ENCODE assay signal across 8 mouse cellular contexts in genomic region chr5:121398146-121398964, GRCm38 (mm10). TPM values are rescaled to one million over a fixed set of nuclear protein-coding genes. Genes with fewer than 3 reads are reported as not detected.
DNase-seq lines count a peak whose midpoint lies in the region; ATAC-seq and TF ChIP-seq lines count a peak whose summit lies in the region.

No protein-coding gene starts in this region.

- ATAC-seq in heart, embryonic 15.5 days (replicated peaks; ENCODE audit: insufficient number of reproducible peaks, insufficient read depth, low FRiP score, low read depth): peak; percentile 63
- peak; percentile 48 for ATAC-seq in limb, embryonic 11.5 days (ENCODE audit: insufficient number of reproducible peaks, low FRiP score, low TSS enrichment, low read depth)
- peak; percentile 74 for ATAC-seq in neural tube, embryonic 14.5 days (ENCODE audit: low read depth)

- in situ Hi-C loops in ES-E14 (cut with MboI; ENCODE audit: low sequenced_read_pairs in 2 of 2, unreplicated experiment in 2 of 2): no loop called here

- TF ChIP-seq CTCF in embryonic fibroblast, embryonic 13.5 days (IDR thresholded peaks at IDR 0.05; ENCODE audit: borderline replicate concordance, insufficient read depth, low read length): no peak

- under 1% methylated on average over 67 of the region's 67 CpGs for WGBS in heart, embryonic 15.5 days
- under 1% methylated on average over 66 of the region's 67 CpGs for WGBS in limb, embryonic 11.5 days
- 1% methylated on average over 63 of the region's 67 CpGs for WGBS in neural tube, embryonic 14.5 days

- no peaks in the 10 kb centered on the region for H3K27me3 ChIP-seq in heart, embryonic 15.5 days
- no peaks in the 10 kb centered on the region for H3K27me3 ChIP-seq in limb, embryonic 11.5 days (ENCODE audit: control insufficient read depth, insufficient read depth, low read length)
- H3K27me3 ChIP-seq in neural tube, embryonic 14.5 days (ENCODE audit: control insufficient read depth, insufficient read depth, low read length): no peaks in the 10 kb centered on the region

- H3K4me3 ChIP-seq in heart, embryonic 15.5 days: peak overlapping the region; percentile 92
- peak overlapping the region; percentile 93 to 98 for H3K4me3 ChIP-seq in ES-E14 (ENCODE audit: insufficient read depth in 1 of 2, low read depth in 1 of 2, low read length in 2 of 2, poor library complexity in 1 of 2, severe bottlenecking in 1 of 2)
- peak overlapping the region; percentile 100 for H3K4me3 ChIP-seq in embryonic fibroblast, embryonic 13.5 days (ENCODE audit: insufficient read depth, low read length)
- H3K4me3 ChIP-seq in limb, embryonic 11.5 days (ENCODE audit: low read depth, low read length): peak overlapping the region; percentile 92
- H3K4me3 ChIP-seq in neural tube, embryonic 14.5 days (ENCODE audit: low read depth, low read length): peak overlapping the region; percentile 96

- no peak for DNase-seq in heart, postnatal 36 days
- peak; percentile 25 for DNase-seq in ES-E14 (ENCODE audit: low read depth, low spot score)
- DNase-seq in limb, embryonic 11.5 days (ENCODE audit: low spot score): peak; percentile 72
- no peak for DNase-seq in ovary, postnatal 36 days (ENCODE audit: low spot score)
- DNase-seq in kidney, postnatal 10 days: no peak

- no peak for TF ChIP-seq POLR2A in embryonic fibroblast, embryonic 13.5 days (IDR thresholded peaks at IDR 0.05; ENCODE audit: low read depth, low read length)

- peak overlapping the region; percentile 94 for H3K4me2 ChIP-seq in heart, embryonic 15.5 days
- H3K4me2 ChIP-seq in limb, embryonic 11.5 days (ENCODE audit: low read depth, severe bottlenecking): peak overlapping the region; percentile 69
- H3K4me2 ChIP-seq in neural tube, embryonic 14.5 days (ENCODE audit: low read depth, low read length): peak overlapping the region; percentile 70

- H3K9me3 ChIP-seq in heart, embryonic 15.5 days (replicated peaks): no peaks in the 10 kb centered on the region
- no peaks in the 10 kb centered on the region for H3K9me3 ChIP-seq in ES-E14 (ENCODE audit: control insufficient read depth, insufficient read depth, low read depth, low read length)
- no peaks in the 10 kb centered on the region for H3K9me3 ChIP-seq in limb, embryonic 11.5 days (ENCODE audit: control insufficient read depth, low read length)
- H3K9me3 ChIP-seq in neural tube, embryonic 14.5 days (ENCODE audit: control insufficient read depth, low read length): no peaks in the 10 kb centered on the region

- peak overlapping the region; percentile 77 for H3K9ac ChIP-seq in heart, embryonic 15.5 days
- H3K9ac ChIP-seq in ES-E14 (ENCODE audit: insufficient read depth, low read depth, low read length, poor library complexity, severe bottlenecking): peak overlapping the region; percentile 99
- peak overlapping the region; percentile 64 for H3K9ac ChIP-seq in limb, embryonic 11.5 days (ENCODE audit: low read length)
- peak overlapping the region; percentile 75 for H3K9ac ChIP-seq in neural tube, embryonic 14.5 days (replicated peaks; ENCODE audit: low read depth, low read length)

- H3K36me3 ChIP-seq in heart, embryonic 15.5 days: no peaks in the 10 kb centered on the region
- H3K36me3 ChIP-seq in ES-E14 (ENCODE audit: control insufficient read depth, insufficient read depth, low read length, poor library complexity, severe bottlenecking): peaks cover 11% of the 10 kb centered on the region; the same call in 1 of the 2 replicates
- peaks cover 7% of the 10 kb centered on the region; the same call in 1 of the 2 replicates for H3K36me3 ChIP-seq in limb, embryonic 11.5 days (ENCODE audit: control insufficient read depth, insufficient read depth, low read length)
- no peaks in the 10 kb centered on the region for H3K36me3 ChIP-seq in neural tube, embryonic 14.5 days (ENCODE audit: control insufficient read depth, insufficient read depth, low read length)

- H3K4me1 ChIP-seq in heart, embryonic 15.5 days (replicated peaks): peaks cover 20% of the 10 kb centered on the region
- peaks cover 2 to 17% of the 10 kb centered on the region in 2 experiments; a peak in 2 of 4 replicates for H3K4me1 ChIP-seq in ES-E14 (ENCODE audit: control insufficient read depth in 2 of 2, insufficient read depth in 2 of 2, low read length in 2 of 2, poor library complexity in 1 of 2)
- H3K4me1 ChIP-seq in embryonic fibroblast, embryonic 13.5 days (ENCODE audit: control insufficient read depth, insufficient read depth, low read length): peaks cover 5% of the 10 kb centered on the region
- 0 out of 2 replicates have a peak, but pooled peaks cover 2% of the 10 kb centered on the region for H3K4me1 ChIP-seq in limb, embryonic 11.5 days (ENCODE audit: control insufficient read depth, insufficient read depth, low read length)
- peaks cover 6% of the 10 kb centered on the region; the same call in 1 of the 2 replicates for H3K4me1 ChIP-seq in neural tube, embryonic 14.5 days (ENCODE audit: control insufficient read depth, insufficient read depth, low read length)

- intact Hi-C loops in heart, postnatal 36 days (cut with DNase I): no loop called here

- peak overlapping the region; percentile 37 for H3K27ac ChIP-seq in heart, embryonic 15.5 days
- peak overlapping the region; percentile 75 for H3K27ac ChIP-seq in ES-E14 (ENCODE audit: insufficient read depth, low read depth, low read length, poor library complexity, severe bottlenecking)
- no peak overlapping the region for H3K27ac ChIP-seq in embryonic fibroblast, embryonic 13.5 days (ENCODE audit: insufficient read depth, low read length)
- H3K27ac ChIP-seq in limb, embryonic 11.5 days (replicated peaks; ENCODE audit: low read depth, low read length): no peak overlapping the region
- H3K27ac ChIP-seq in neural tube, embryonic 14.5 days (ENCODE audit: low read depth, low read length): peak overlapping the region; percentile 52

TF ChIP-seq in ES-E14, 5 proteins besides CTCF, POLR2A, EP300 and RAD21:
- TF ChIP-seq HCFC1 (IDR thresholded peaks at IDR 0.05; ENCODE audit: borderline replicate concordance, insufficient read depth, low read length) (no peak), MAFK (IDR thresholded peaks at IDR 0.05; ENCODE audit: insufficient read depth, low read depth, low read length) (no peak), ZC3H11A (IDR thresholded peaks at IDR 0.05; ENCODE audit: borderline replicate concordance, low read depth, low read length) (no peak), CHD2 (IDR thresholded peaks at IDR 0.05; ENCODE audit: low read depth, low read length) (no peak), ZNF384 (IDR thresholded peaks at IDR 0.05; ENCODE audit: low read depth, low read length) (no peak)
TF ChIP-seq in ES-E14: peak in this region for 0.

RNA-seq across cellular contexts. Expression of gene Naa25, which starts 0.6 kb away (rescaled TPM):
- polyA plus RNA-seq in heart, embryonic 15.5 days (2015; fragmentation: Nextera tagmentation; extraction: Ambion mirVana): 28.3 and 33.3 TPM in 2 replicates
- 10 to 100 TPM; 20.8 to 23.5 TPM for total RNA-seq in heart, postnatal 36 days (2021)
- 92.3 and 118 TPM in 2 replicates for total RNA-seq in ES-E14 (2012; rRNA removed)
- polyA plus RNA-seq in embryonic fibroblast, embryonic 13.5 days (2011; ENCODE audit: insufficient read length, low read depth, missing spikeins): 24.6 and 34.4 TPM in 2 replicates
- 42.6 and 47.0 TPM in 2 replicates for polyA plus RNA-seq in limb, embryonic 11.5 days (2014; fragmentation: Nextera tagmentation; extraction: Ambion mirVana)
- 62.0 and 64.4 TPM in 2 replicates for polyA plus RNA-seq in neural tube, embryonic 14.5 days (2014; fragmentation: Nextera tagmentation; extraction: Ambion mirVana)

RNA-seq across cellular contexts. Expression of gene Trafd1, which starts 12.9 kb away (rescaled TPM):
- 64.5 and 89.4 TPM in 2 replicates for polyA plus RNA-seq in heart, embryonic 15.5 days (2015; fragmentation: Nextera tagmentation; extraction: Ambion mirVana)
- 10 to 100 TPM; 60.7 to 65.0 TPM for total RNA-seq in heart, postnatal 36 days (2021)
- total RNA-seq in ES-E14 (2012; rRNA removed): 13.8 and 15.6 TPM in 2 replicates
- 34.5 and 36.1 TPM in 2 replicates for polyA plus RNA-seq in embryonic fibroblast, embryonic 13.5 days (2011; ENCODE audit: insufficient read length, low read depth, missing spikeins)
- polyA plus RNA-seq in limb, embryonic 11.5 days (2014; fragmentation: Nextera tagmentation; extraction: Ambion mirVana): 59.7 and 66.6 TPM in 2 replicates
- 117 and 121 TPM in 2 replicates for polyA plus RNA-seq in neural tube, embryonic 14.5 days (2014; fragmentation: Nextera tagmentation; extraction: Ambion mirVana)

RNA-seq across cellular contexts. Expression of gene Tmem116, which starts 53.3 kb away (rescaled TPM):
- 2.7 and 4.3 TPM in 2 replicates for polyA plus RNA-seq in heart, embryonic 15.5 days (2015; fragmentation: Nextera tagmentation; extraction: Ambion mirVana)
- total RNA-seq in heart, postnatal 36 days (2021): 10 to 100 TPM; 11.9 to 12.4 TPM
- total RNA-seq in ES-E14 (2012; rRNA removed): 3.0 and 3.8 TPM in 2 replicates
- polyA plus RNA-seq in embryonic fibroblast, embryonic 13.5 days (2011; ENCODE audit: insufficient read length, low read depth, missing spikeins): 2.0 TPM in 1 of 2 replicates, not detected in the other
- 0.99 and 1.1 TPM in 2 replicates for polyA plus RNA-seq in limb, embryonic 11.5 days (2014; fragmentation: Nextera tagmentation; extraction: Ambion mirVana)
- polyA plus RNA-seq in neural tube, embryonic 14.5 days (2014; fragmentation: Nextera tagmentation; extraction: Ambion mirVana): 2.2 and 3.4 TPM in 2 replicates

RNA-seq across cellular contexts. Expression of gene Erp29, which starts 54.0 kb away (rescaled TPM):
- polyA plus RNA-seq in heart, embryonic 15.5 days (2015; fragmentation: Nextera tagmentation; extraction: Ambion mirVana): 110 and 140 TPM in 2 replicates
- 10 to 100 TPM; 71.5 to 78.6 TPM for total RNA-seq in heart, postnatal 36 days (2021)
- 339 and 444 TPM in 2 replicates for total RNA-seq in ES-E14 (2012; rRNA removed)
- 135 and 136 TPM in 2 replicates for polyA plus RNA-seq in embryonic fibroblast, embryonic 13.5 days (2011; ENCODE audit: insufficient read length, low read depth, missing spikeins)
- polyA plus RNA-seq in limb, embryonic 11.5 days (2014; fragmentation: Nextera tagmentation; extraction: Ambion mirVana): 95.4 and 100 TPM in 2 replicates
- polyA plus RNA-seq in neural tube, embryonic 14.5 days (2014; fragmentation: Nextera tagmentation; extraction: Ambion mirVana): 146 and 155 TPM in 2 replicates

Comparison
In these comparisons a context has a peak if more than half of its experiments do, and no peak if none do; other contexts are left out.
1. H3K27ac ChIP-seq: peak in heart, embryonic 15.5 days (single experiment), ES-E14 (single experiment) and neural tube, embryonic 14.5 days (single experiment); none in embryonic fibroblast, embryonic 13.5 days (single experiment) and limb, embryonic 11.5 days (single experiment).
2. DNase-seq: peak in ES-E14 (single experiment) and limb, embryonic 11.5 days (single experiment); none in heart, postnatal 36 days (0 of 2), ovary, postnatal 36 days (single experiment) and kidney, postnatal 10 days (single experiment).
3. Peak in every context shown above with its lines, with median percentiles within 50 percentile points of each other: ATAC-seq, H3K4me2 ChIP-seq, H3K4me3 ChIP-seq and H3K9ac ChIP-seq.